Mouse (Mus musculus): ENCODE data around the gene Pald1.

DNA sequence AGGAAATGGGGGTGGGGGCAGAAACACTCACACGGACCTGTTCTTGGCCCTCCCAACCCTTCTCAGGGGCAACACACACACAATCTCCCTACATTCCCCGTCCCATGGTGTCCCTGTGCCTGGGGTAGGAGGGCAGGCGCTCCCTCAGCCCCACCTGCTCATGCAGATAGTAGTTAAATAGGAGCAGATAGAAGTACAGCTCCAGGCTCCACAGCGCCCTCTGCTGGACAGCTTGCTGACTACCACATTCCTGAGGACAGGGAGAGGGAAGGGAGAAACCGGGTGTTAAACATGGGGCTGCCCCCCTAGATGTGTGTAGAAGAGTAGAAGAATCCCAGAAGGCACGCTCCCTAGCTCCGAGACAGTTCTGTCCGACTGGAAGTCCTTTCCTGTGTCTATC lies 39.4 kb downstream of the Pald1 start:
- TF ChIP-seq CTCF (IDR thresholded peaks at IDR 0.05; ENCODE audit: low read depth) (peak; percentile 74), EP300 (IDR thresholded peaks at IDR 0.05; ENCODE audit: low read depth) (no peak)
